Mouse (Mus musculus): Measurements from ENCODE around the gene Zfp988. TPM values are rescaled to one million over a fixed set of nuclear protein-coding genes. Genes with fewer than 3 reads are reported as not detected.
"Not testable (repeated sequence)": the region's sequence is repeated elsewhere in the genome, so short reads cannot be mapped to it uniquely, and the experiment has no call there.

Zfp988 gene
- polyA plus RNA-seq, 2 experiments from 2014 or later: 0.61 to 1.1 TPM

- peak; percentile 49 for ATAC-seq
Measured at GRCm38 (mm10) chr4:147343042-147343908, 37.8 kb downstream of the Zfp988 start.

- not testable (repeated sequence) for ATAC-seq
Measured at GRCm38 (mm10) chr4:147345061-147345554, 39.6 kb downstream of the Zfp988 start.

GRCm38 (mm10) chr4:147346361-147347035, 41.0 kb downstream of the Zfp988 start:
- ATAC-seq: not testable (repeated sequence)

- not testable (repeated sequence) for ATAC-seq
Measured at GRCm38 (mm10) chr4:147347300-147347699, 41.8 kb downstream of the Zfp988 start.

- ATAC-seq: not testable (repeated sequence)
Measured at GRCm38 (mm10) chr4:147347880-147348279, 42.4 kb downstream of the Zfp988 start.

- not testable (repeated sequence) for ATAC-seq
Measured at GRCm38 (mm10) chr4:147348401-147348800, 42.9 kb downstream of the Zfp988 start.

GRCm38 (mm10) chr4:147348906-147349686, 43.6 kb downstream of the Zfp988 start:
- not testable (repeated sequence) for ATAC-seq

GRCm38 (mm10) chr4:147349687-147350415, 44.4 kb downstream of the Zfp988 start:
- ATAC-seq: not testable (repeated sequence)

- ATAC-seq: not testable (repeated sequence)
Measured at GRCm38 (mm10) chr4:147350541-147350940, 45.1 kb downstream of the Zfp988 start.

GRCm38 (mm10) chr4:147351376-147351980, 46.0 kb downstream of the Zfp988 start:
- ATAC-seq: not testable (repeated sequence)

- ATAC-seq: not testable (repeated sequence)
Measured at GRCm38 (mm10) chr4:147353626-147354025, 48.2 kb downstream of the Zfp988 start.

- ATAC-seq: not testable (repeated sequence)
Measured at GRCm38 (mm10) chr4:147356042-147356441, 50.6 kb downstream of the Zfp988 start.

- ATAC-seq: not testable (repeated sequence)
Measured at GRCm38 (mm10) chr4:147357195-147357594, 51.7 kb downstream of the Zfp988 start.

GRCm38 (mm10) chr4:147361003-147361402, 55.5 kb downstream of the Zfp988 start, which contains the start of gene Zfp978:
TSS of gene Zfp978 (plus strand) at chr4:147361303.
- ATAC-seq: not testable (repeated sequence)

GRCm38 (mm10) chr4:147361872-147362271, 56.4 kb downstream of the Zfp988 start:
- not testable (repeated sequence) for ATAC-seq

GRCm38 (mm10) chr4:147369564-147369963, 64.1 kb downstream of the Zfp988 start:
- ATAC-seq: not testable (repeated sequence)

- ATAC-seq: not testable (repeated sequence)
Measured at GRCm38 (mm10) chr4:147383199-147383598, 77.7 kb downstream of the Zfp988 start.
